Mouse (Mus musculus) layer of hippocampus, adult 18-20 months (tissue): ENCODE data around the gene Hist1h4b. TPM values are rescaled to one million over a fixed set of nuclear protein-coding genes. Genes with fewer than 3 reads are reported as not detected.
A peak's percentile ranks its signal among the peaks of the same experiment; 100 is the strongest.

Experiments
- DNase-seq, 2 experiments: peaks; one replicate each; pipeline ENCODE4 v3.0.0; 2022; ENCODE audit warnings: low spot score in 2 of 2
- microRNA-seq, 2 experiments: library from miRNA; unstranded; fragments of <30 nt; microRNA quantifications; one replicate each; pipeline ENCODE4 v1.2.0; 2021
- total RNA-seq, 2 experiments: library from RNA; stranded (reverse); gene quantifications; 2 replicates each; pipeline ENCODE4 v1.2.3; 2021

Hist1h4b gene
- total RNA-seq, 2 experiments from 2014 or later = 73.0 to 74.7 TPM

- peak; percentile 19 to 70 for DNase-seq
These were observed 35.7 kb downstream of the Hist1h4b start for GRCm38 (mm10) chr13:23792520-23792919.

- DNase-seq = no peak
These were observed 42.6 kb downstream of the Hist1h4b start for GRCm38 (mm10) chr13:23799405-23799804.

- DNase-seq = no peak
These were observed 47.7 kb downstream of the Hist1h4b start for GRCm38 (mm10) chr13:23804532-23804931.

GRCm38 (mm10) chr13:23806422-23807052 lies 49.7 kb downstream of the Hist1h4b start, which contains the start of gene Slc17a2:
Gene Slc17a2 (plus strand): TSS chr13:23806993.
- no peak for DNase-seq

Small RNA genes lying within 50 kb of the gene (microRNA-seq; reads per million reads assigned to microRNA genes)
- 0 reads per million in 2 experiments for gene Gm44314
- 0 reads per million in 2 experiments for gene Gm44484

Other genes starting within 250 kb of the Hist1h4b start
- gene Hist1h4h, start 226.0 kb upstream of the Hist1h4b start, total RNA-seq = 100 to 1,000 TPM; 331 to 357 TPM
- 1 to 10 TPM in 1 of 2 experiments, not detected in 1; 3.0 TPM for gene Hist1h2af, start 223.1 kb upstream of the Hist1h4b start, total RNA-seq
- gene Hist1h3g, start 221.6 kb upstream of the Hist1h4b start, total RNA-seq = 1 to 10 TPM; 2.1 to 4.9 TPM
- under 1 TPM; 0.43 to 0.54 TPM for gene Hist1h2bh, start 213.6 kb upstream of the Hist1h4b start, total RNA-seq
- 10 to 100 TPM; 15.1 to 16.5 TPM for gene Hist1h3f, start 213.0 kb upstream of the Hist1h4b start, total RNA-seq
- 100 to 1,000 TPM; 135 to 161 TPM for gene Hist1h4f, start 205.4 kb upstream of the Hist1h4b start, total RNA-seq
- 1 to 10 TPM; 3.1 to 4.0 TPM for gene Hist1h1d, start 203.8 kb upstream of the Hist1h4b start, total RNA-seq
- 10 to 100 TPM; 39.8 to 44.6 TPM for gene Hist1h3e, start 194.6 kb upstream of the Hist1h4b start, total RNA-seq
- gene Hist1h2ae, start 185.8 kb upstream of the Hist1h4b start, total RNA-seq = 1 to 10 TPM; 3.9 to 8.2 TPM
- gene Hist1h2bg, start 185.6 kb upstream of the Hist1h4b start, total RNA-seq = 10 to 100 TPM; 58.3 to 66.2 TPM
- 10 to 100 TPM; 24.1 to 24.2 TPM for gene Hist1h2bf, start 182.8 kb upstream of the Hist1h4b start, total RNA-seq
- gene Hist1h2ad, start 182.6 kb upstream of the Hist1h4b start, total RNA-seq = 1 to 10 TPM; 3.8 to 7.1 TPM
- gene Hist1h3d, start 181.2 kb upstream of the Hist1h4b start, total RNA-seq = 10 to 100 TPM; 11.8 to 13.6 TPM
- gene Hist1h4d, start 175.4 kb upstream of the Hist1h4b start, total RNA-seq = 100 to 1,000 TPM; 152 to 153 TPM
- gene Hist1h2be, start 135.9 kb upstream of the Hist1h4b start, total RNA-seq = 10 to 100 TPM; 10.2 to 11.3 TPM
- 10 to 100 TPM; 41.8 to 45.0 TPM for gene Hist1h1e, start 134.5 kb upstream of the Hist1h4b start, total RNA-seq
- gene Hist1h2ac, start 73.1 kb upstream of the Hist1h4b start, total RNA-seq = 1 to 10 TPM; 2.3 to 3.4 TPM
- 10 to 100 TPM; 53.5 to 63.1 TPM for gene Hist1h2bc, start 72.8 kb upstream of the Hist1h4b start, total RNA-seq
- not detected for gene Hist1h1t, start 61.2 kb upstream of the Hist1h4b start, total RNA-seq
- 100 to 1,000 TPM; 104 to 112 TPM for gene Hist1h4c, start 58.6 kb upstream of the Hist1h4b start, total RNA-seq
- 1 to 10 TPM; 4.1 to 4.2 TPM for gene Hfe, start 46.2 kb upstream of the Hist1h4b start, total RNA-seq
- 10 to 100 TPM; 47.0 to 47.3 TPM for gene Hist1h1c, start 18.2 kb upstream of the Hist1h4b start, total RNA-seq
- gene Hist1h3c, start 11.4 kb upstream of the Hist1h4b start, total RNA-seq = under 1 TPM; 0.62 to 0.63 TPM
- 10 to 100 TPM; 15.7 to 19.5 TPM for gene Hist1h2bb, start 10.3 kb upstream of the Hist1h4b start, total RNA-seq
- 10 to 100 TPM; 28.1 to 35.2 TPM for gene Hist1h2ab, start 5.9 kb upstream of the Hist1h4b start, total RNA-seq
- gene Hist1h3b, start 4.7 kb upstream of the Hist1h4b start, total RNA-seq = 1 to 10 TPM; 7.6 to 9.4 TPM
- 10 to 100 TPM; 42.9 to 49.4 TPM for gene Hist1h4a, start 4.2 kb downstream of the Hist1h4b start, total RNA-seq
- 10 to 100 TPM; 27.5 to 33.9 TPM for gene Hist1h3a, start 5.4 kb downstream of the Hist1h4b start, total RNA-seq
- 10 to 100 TPM; 15.7 to 16.5 TPM for gene Hist1h1a, start 6.7 kb downstream of the Hist1h4b start, total RNA-seq
- gene Trim38, start 12.9 kb downstream of the Hist1h4b start, total RNA-seq = not detected
- not detected for gene Slc17a2, start 50.0 kb downstream of the Hist1h4b start, total RNA-seq
- not detected for gene Slc17a3, start 82.4 kb downstream of the Hist1h4b start, total RNA-seq
- not detected for gene Slc17a1, start 110.7 kb downstream of the Hist1h4b start, total RNA-seq
- not detected for gene Slc17a4, start 158.0 kb downstream of the Hist1h4b start, total RNA-seq
- gene Hist1h2ba, start 177.1 kb downstream of the Hist1h4b start, total RNA-seq = not detected
- not detected for gene Hist1h2aa, start 177.4 kb downstream of the Hist1h4b start, total RNA-seq
- gene Scgn, start 234.2 kb downstream of the Hist1h4b start, total RNA-seq = 1 to 10 TPM; 1.7 to 3.6 TPM